Mouse (Mus musculus): ENCODE results near the gene Clec4b2. TPM values are rescaled to one million over a fixed set of nuclear protein-coding genes. Genes with fewer than 3 reads are reported as not detected.
"Not testable (repeated sequence)": the region's sequence is repeated elsewhere in the genome, so short reads cannot be mapped to it uniquely, and the experiment has no call there.

Gene Clec4b2
- polyA plus RNA-seq, 1 experiment from 2014 or later: not detected

GRCm38 (mm10) chr6:123208077-123208439, 35.4 kb downstream of the Clec4b2 start:
- not testable (repeated sequence) for H3K27ac ChIP-seq; H3K4me3 ChIP-seq (replicated peaks; ENCODE audit: low read length); H3K27me3 ChIP-seq (ENCODE audit: control insufficient read depth, insufficient read depth, low read length); H3K9ac ChIP-seq; H3K9me3 ChIP-seq (ENCODE audit: control insufficient read depth, low read length); H3K36me3 ChIP-seq (replicated peaks; ENCODE audit: control insufficient read depth, insufficient read depth); H3K4me2 ChIP-seq (replicated peaks); DNase-seq (ENCODE audit: low spot score); H3K4me1 ChIP-seq (replicated peaks; ENCODE audit: control insufficient read depth, insufficient read depth, low read length); ATAC-seq (ENCODE audit: low FRiP score)

- whole genome bisulfite sequencing: 97% methylated on average over 1 of the region's 1 CpGs
- no peak overlapping the region for H3K4me2 ChIP-seq (replicated peaks)
These were observed 39.0 kb downstream of the Clec4b2 start for GRCm38 (mm10) chr6:123211726-123212125.

DNA sequence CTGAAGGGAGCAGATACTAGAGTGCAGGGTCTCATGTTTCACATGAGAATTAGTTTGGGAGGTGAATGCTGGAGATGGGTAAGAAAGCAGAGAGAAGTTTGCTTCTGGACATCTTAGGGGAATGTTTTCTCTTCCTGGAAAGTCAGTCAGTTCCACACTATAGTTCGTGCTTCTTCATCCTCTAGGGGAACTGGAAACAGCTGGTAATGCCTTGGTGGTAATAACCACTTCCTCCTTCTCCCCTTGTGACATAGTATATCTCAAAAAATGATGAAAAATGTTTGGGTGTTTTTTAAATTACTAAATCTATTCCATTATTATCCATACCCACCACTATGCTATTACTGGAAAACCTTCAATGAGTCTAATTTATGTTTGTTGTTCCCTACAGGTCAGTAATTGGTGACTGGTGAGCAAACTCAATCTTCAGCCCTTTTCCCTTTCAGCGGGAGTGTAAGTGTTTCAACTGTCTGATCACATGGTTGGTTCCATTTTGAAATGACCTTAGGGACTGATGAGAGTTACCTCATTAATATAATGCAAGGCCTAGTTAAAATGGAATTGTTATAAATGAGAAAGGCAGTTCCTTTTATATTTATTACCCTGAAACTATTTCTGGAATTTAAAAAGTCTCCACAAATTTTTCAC, 55.0 kb downstream of the Clec4b2 start:
- ATAC-seq (ENCODE audit: low FRiP score) (no peak), DNase-seq (ENCODE audit: low spot score) (no peak)
- H3K36me3 ChIP-seq (replicated peaks; ENCODE audit: control insufficient read depth, insufficient read depth): no peaks in the 10 kb centered on the region
- H3K9ac ChIP-seq: no peak overlapping the region
- WGBS: 77% methylated on average over 2 of the region's 2 CpGs
- no peak overlapping the region for H3K4me3 ChIP-seq (replicated peaks; ENCODE audit: low read length)
- H3K9me3 ChIP-seq (ENCODE audit: control insufficient read depth, low read length): no peaks in the 10 kb centered on the region
- no peaks in the 10 kb centered on the region for H3K4me1 ChIP-seq (replicated peaks; ENCODE audit: control insufficient read depth, insufficient read depth, low read length)
- no peaks in the 10 kb centered on the region for H3K27me3 ChIP-seq (ENCODE audit: control insufficient read depth, insufficient read depth, low read length)
- no peak overlapping the region for H3K27ac ChIP-seq
- no peak overlapping the region for H3K4me2 ChIP-seq (replicated peaks)

More at GRCm38 (mm10) chr6:123211726-123212125, 39.0 kb downstream of the Clec4b2 start:
- Histone ChIP-seq H3K27me3 (ENCODE audit: control insufficient read depth, insufficient read depth, low read length) (no peaks in the 10 kb centered on the region), H3K4me1 (replicated peaks; ENCODE audit: control insufficient read depth, insufficient read depth, low read length) (no peaks in the 10 kb centered on the region), H3K9ac (no peak overlapping the region), H3K27ac (no peak overlapping the region), H3K4me3 (replicated peaks; ENCODE audit: low read length) (no peak overlapping the region), H3K36me3 (replicated peaks; ENCODE audit: control insufficient read depth, insufficient read depth) (no peaks in the 10 kb centered on the region), H3K9me3 (ENCODE audit: control insufficient read depth, low read length) (no peaks in the 10 kb centered on the region)
- DNase-seq (ENCODE audit: low spot score): no peak
- no peak for ATAC-seq (ENCODE audit: low FRiP score)

DNA sequence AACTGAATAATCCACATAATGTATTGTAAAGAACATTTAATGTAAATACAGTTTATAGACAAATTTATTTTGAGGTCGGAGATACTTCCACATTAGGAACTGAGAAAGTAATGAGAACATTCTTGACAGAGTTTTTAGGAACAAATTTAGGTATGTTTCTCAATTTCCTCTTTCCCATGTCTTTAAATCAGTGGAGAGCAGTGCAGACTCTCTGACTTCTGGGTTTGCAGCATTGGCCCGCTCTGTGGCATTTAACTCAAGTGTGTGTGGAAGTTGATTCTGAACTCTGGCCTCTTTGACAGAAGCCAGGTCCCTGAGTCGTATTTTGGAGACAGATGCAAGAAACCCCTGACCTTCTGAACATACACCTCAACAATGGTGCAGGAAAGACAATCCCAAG, 57.0 kb downstream of the Clec4b2 start, which contains the start of gene Clec4n:
Gene Clec4n, plus strand, starts transcription at position 200 of the 400 bp plus-strand sequence.
- Histone ChIP-seq H3K9ac (no peak within 1 kb of the TSS), H3K27ac (no peak within 1 kb of the TSS), H3K27me3 (ENCODE audit: control insufficient read depth, insufficient read depth, low read length) (no peaks in the 10 kb centered on the region), H3K4me3 (replicated peaks; ENCODE audit: low read length) (no peak within 1 kb of the TSS), H3K9me3 (ENCODE audit: control insufficient read depth, low read length) (no peaks in the 10 kb centered on the region), H3K36me3 (replicated peaks; ENCODE audit: control insufficient read depth, insufficient read depth) (no peaks in the 10 kb centered on the region), H3K4me1 (replicated peaks; ENCODE audit: control insufficient read depth, insufficient read depth, low read length) (no peaks in the 10 kb centered on the region), H3K4me2 (replicated peaks) (no peak within 1 kb of the TSS)
- no peak for DNase-seq (ENCODE audit: low spot score)
- no peak for ATAC-seq (ENCODE audit: low FRiP score)
- 83% methylated on average over 3 of the region's 3 CpGs for WGBS

DNA sequence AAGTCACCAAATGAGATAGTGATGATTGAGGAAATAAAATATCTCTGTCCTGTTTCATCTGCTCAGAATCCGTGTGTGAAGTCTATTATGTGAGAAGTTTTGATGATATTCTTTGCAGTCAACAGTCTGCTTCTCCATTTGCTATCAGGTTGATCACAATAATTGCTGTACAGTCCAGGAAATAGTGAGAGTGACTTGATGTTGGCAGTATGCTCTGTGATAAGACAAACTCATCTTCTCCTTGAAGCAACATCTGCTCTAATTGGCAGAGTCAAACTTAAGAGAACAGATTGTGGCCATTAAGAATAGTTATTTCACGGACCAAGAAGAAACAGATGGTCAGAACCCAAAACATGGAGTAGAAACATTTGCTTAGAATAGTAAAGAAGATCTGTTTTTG, 58.5 kb downstream of the Clec4b2 start:
- ATAC-seq (ENCODE audit: low FRiP score): no peak
- Histone ChIP-seq H3K27ac (no peak overlapping the region), H3K4me1 (replicated peaks; ENCODE audit: control insufficient read depth, insufficient read depth, low read length) (no peaks in the 10 kb centered on the region), H3K27me3 (ENCODE audit: control insufficient read depth, insufficient read depth, low read length) (no peaks in the 10 kb centered on the region), H3K9ac (no peak overlapping the region), H3K4me2 (replicated peaks) (no peak overlapping the region), H3K36me3 (replicated peaks; ENCODE audit: control insufficient read depth, insufficient read depth) (no peaks in the 10 kb centered on the region), H3K9me3 (ENCODE audit: control insufficient read depth, low read length) (no peaks in the 10 kb centered on the region), H3K4me3 (replicated peaks; ENCODE audit: low read length) (no peak overlapping the region)
- 78% methylated on average over 2 of the region's 2 CpGs for WGBS
- no peak for DNase-seq (ENCODE audit: low spot score)

DNA sequence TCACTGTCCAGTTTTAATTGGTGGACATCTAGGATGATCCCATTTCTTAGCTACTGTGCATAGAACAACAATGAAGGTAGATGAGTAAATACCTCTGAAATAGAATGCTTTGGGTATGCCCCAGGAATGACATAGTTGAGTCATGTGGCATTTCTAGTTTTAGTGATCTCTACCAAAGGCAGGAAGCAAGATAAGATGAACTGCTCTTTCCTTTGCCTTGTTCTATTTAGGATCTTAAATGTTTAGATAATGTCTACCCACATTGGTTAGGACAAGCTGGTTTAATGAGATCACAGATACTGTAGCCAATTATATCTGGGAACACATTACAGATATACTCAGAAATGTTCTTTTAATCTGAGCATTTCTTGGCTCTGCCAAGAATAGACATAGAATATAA, 64.9 kb downstream of the Clec4b2 start:
- DNase-seq (ENCODE audit: low spot score): no peak
- Histone ChIP-seq H3K4me3 (replicated peaks; ENCODE audit: low read length) (no peak overlapping the region), H3K9ac (no peak overlapping the region), H3K36me3 (replicated peaks; ENCODE audit: control insufficient read depth, insufficient read depth) (no peaks in the 10 kb centered on the region), H3K9me3 (ENCODE audit: control insufficient read depth, low read length) (no peaks in the 10 kb centered on the region), H3K4me2 (replicated peaks) (no peak overlapping the region), H3K27ac (no peak overlapping the region), H3K27me3 (ENCODE audit: control insufficient read depth, insufficient read depth, low read length) (no peaks in the 10 kb centered on the region), H3K4me1 (replicated peaks; ENCODE audit: control insufficient read depth, insufficient read depth, low read length) (no peaks in the 10 kb centered on the region)
- no peak for ATAC-seq (ENCODE audit: low FRiP score)

DNA sequence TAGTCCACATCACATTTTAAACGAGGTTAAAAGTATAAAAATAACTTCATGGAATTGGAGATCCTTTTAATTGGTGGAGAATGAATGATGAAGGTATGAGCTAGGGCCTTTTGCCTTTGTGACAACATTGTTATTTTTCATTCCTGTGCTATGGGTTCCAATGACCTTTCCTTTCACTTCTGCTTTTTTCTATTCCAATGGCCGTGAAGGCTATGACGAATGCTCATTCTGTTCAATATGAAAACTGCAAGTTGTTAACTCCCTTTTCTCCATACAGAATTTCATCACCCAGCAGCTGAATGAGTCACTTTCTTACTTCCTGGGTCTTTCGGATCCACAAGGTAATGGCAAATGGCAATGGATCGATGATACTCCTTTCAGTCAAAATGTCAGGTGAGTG, 71.5 kb downstream of the Clec4b2 start:
- H3K4me3 ChIP-seq (replicated peaks; ENCODE audit: low read length): no peak overlapping the region

GRCm38 (mm10) chr6:123248862-123249261, 76.2 kb downstream of the Clec4b2 start:
- 96% methylated on average over 2 of the region's 2 CpGs for WGBS
- not testable (repeated sequence) for H3K9ac ChIP-seq; H3K27ac ChIP-seq; ATAC-seq (ENCODE audit: low FRiP score); H3K36me3 ChIP-seq (replicated peaks; ENCODE audit: control insufficient read depth, insufficient read depth); DNase-seq (ENCODE audit: low spot score); H3K4me2 ChIP-seq (replicated peaks); H3K4me1 ChIP-seq (replicated peaks; ENCODE audit: control insufficient read depth, insufficient read depth, low read length); H3K27me3 ChIP-seq (ENCODE audit: control insufficient read depth, insufficient read depth, low read length); H3K9me3 ChIP-seq (ENCODE audit: control insufficient read depth, low read length); H3K4me3 ChIP-seq (replicated peaks; ENCODE audit: low read length)

More for the DNA sequence above, 71.5 kb downstream of the Clec4b2 start:
- H3K27ac ChIP-seq: no peak overlapping the region
- no peak overlapping the region for H3K4me2 ChIP-seq (replicated peaks)
- ATAC-seq (ENCODE audit: low FRiP score) (no peak), DNase-seq (ENCODE audit: low spot score) (no peak)
- H3K36me3 ChIP-seq (replicated peaks; ENCODE audit: control insufficient read depth, insufficient read depth): no peaks in the 10 kb centered on the region
- WGBS: 89% methylated on average over 5 of the region's 5 CpGs
- H3K27me3 ChIP-seq (ENCODE audit: control insufficient read depth, insufficient read depth, low read length): no peaks in the 10 kb centered on the region
- H3K9me3 ChIP-seq (ENCODE audit: control insufficient read depth, low read length): no peaks in the 10 kb centered on the region
- no peaks in the 10 kb centered on the region for H3K4me1 ChIP-seq (replicated peaks; ENCODE audit: control insufficient read depth, insufficient read depth, low read length)
- H3K9ac ChIP-seq: no peak overlapping the region

GRCm38 (mm10) chr6:123252735-123253134, 80.0 kb downstream of the Clec4b2 start:
- ATAC-seq (ENCODE audit: low FRiP score) (no peak), DNase-seq (ENCODE audit: low spot score) (no peak)
- Histone ChIP-seq H3K4me3 (replicated peaks; ENCODE audit: low read length) (no peak overlapping the region), H3K9me3 (ENCODE audit: control insufficient read depth, low read length) (no peaks in the 10 kb centered on the region), H3K9ac (no peak overlapping the region), H3K4me1 (replicated peaks; ENCODE audit: control insufficient read depth, insufficient read depth, low read length) (no peaks in the 10 kb centered on the region), H3K4me2 (replicated peaks) (no peak overlapping the region), H3K27ac (no peak overlapping the region), H3K36me3 (replicated peaks; ENCODE audit: control insufficient read depth, insufficient read depth) (no peaks in the 10 kb centered on the region), H3K27me3 (ENCODE audit: control insufficient read depth, insufficient read depth, low read length) (no peaks in the 10 kb centered on the region)
